Mouse (Mus musculus) embryonic fibroblast, embryonic 13.5 days (primary cell): ENCODE measurements around the gene Psmd11.

Experiments
- CTCF ChIP-seq: IDR thresholded peaks from 2 replicates; pipeline ENCODE4 v1.5.1; 2011; ENCODE audit warnings: mild to moderate bottlenecking, control low read depth, low read length, moderate library complexity, borderline replicate concordance; ENCODE audit not compliant: insufficient read depth
- POLR2A ChIP-seq: IDR thresholded peaks from 2 replicates; pipeline ENCODE4 v1.6.1; 2011; ENCODE audit warnings: low read depth, mild to moderate bottlenecking, control low read depth, low read length, moderate library complexity

- TF ChIP-seq POLR2A: no peak
- TF ChIP-seq CTCF: no peak
Measured at GRCm38 (mm10) chr11:80384461-80384860, 44.0 kb upstream of the Psmd11 start.
